In the genomic region with DNA sequence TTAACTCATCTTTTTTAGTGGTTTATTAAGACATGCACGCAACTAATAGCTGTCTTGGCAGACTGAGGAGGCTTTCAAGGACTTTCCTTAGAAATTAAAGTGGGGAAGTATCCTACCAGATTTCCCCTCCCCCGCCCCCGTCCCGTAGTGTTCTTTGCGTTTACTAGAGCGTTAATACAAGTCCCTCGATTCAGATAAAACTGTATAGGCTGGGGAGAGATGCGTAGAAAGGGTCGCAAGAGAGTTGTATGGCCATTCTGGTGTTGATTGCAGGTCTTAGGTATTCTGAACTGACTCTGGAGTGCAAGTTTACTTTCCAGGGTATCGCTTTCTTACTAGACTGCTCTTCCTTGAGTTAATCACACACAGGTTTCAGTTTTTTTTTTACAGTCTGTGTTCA, we compare ENCODE assay signal across 9 mouse cellular contexts. TPM values are rescaled to one million over a fixed set of nuclear protein-coding genes. Genes with fewer than 3 reads are reported as not detected.
A peak's percentile ranks its signal among the peaks of the same experiment; 100 is the strongest.
DNase-seq lines count a peak whose midpoint lies in the region; ATAC-seq and TF ChIP-seq lines count a peak whose summit lies in the region.
"Had no signal": no experiment of that assay in that cellular context is flagged by ENCODE, and none has a peak within 500 bp of the region (broad histone marks: within the 10 kb centered on the region; RNA-seq: fewer than 3 reads in every experiment).

No protein-coding gene starts in this region.

- intact Hi-C loops in heart, postnatal 25 days (cut with DNase I): loop anchor here (5.0 kb wide), 1 partner anchor 50 kb away; the partner anchor contains the start of gene Ift172

- H3K4me2 ChIP-seq in heart, embryonic 16.5 days (ENCODE audit: low read depth, low read length): peak overlapping the region; percentile 84
- H3K4me2 ChIP-seq in liver, embryonic 16.5 days (ENCODE audit: low read depth, low read length): peak overlapping the region; percentile 94

- no peaks in the 10 kb centered on the region for H3K27me3 ChIP-seq in heart, embryonic 10.5 days (ENCODE audit: insufficient read depth, poor library complexity, severe bottlenecking)
- H3K27me3 ChIP-seq in ES-Bruce4 (ENCODE audit: control insufficient read depth, insufficient read depth, low read length, poor library complexity, severe bottlenecking): no peaks in the 10 kb centered on the region
- H3K27me3 ChIP-seq in heart, embryonic 16.5 days (ENCODE audit: control insufficient read depth, insufficient read depth, low read length): no peaks in the 10 kb centered on the region
- no peaks in the 10 kb centered on the region for H3K27me3 ChIP-seq in liver, embryonic 16.5 days (ENCODE audit: control insufficient read depth, insufficient read depth, low read depth, low read length)

- no peaks in the 10 kb centered on the region for H3K9me3 ChIP-seq in heart, embryonic 10.5 days
- no peaks in the 10 kb centered on the region for H3K9me3 ChIP-seq in ES-Bruce4 (replicated peaks; ENCODE audit: control insufficient read depth, insufficient read depth, low read length, poor library complexity, severe bottlenecking)
- H3K9me3 ChIP-seq in heart, embryonic 16.5 days (replicated peaks; ENCODE audit: control insufficient read depth, low read length): no peaks in the 10 kb centered on the region
- H3K9me3 ChIP-seq in liver, embryonic 16.5 days (replicated peaks; ENCODE audit: control insufficient read depth, low read length): no peaks in the 10 kb centered on the region

- H3K36me3 ChIP-seq in heart, embryonic 10.5 days: peaks cover 37% of the 10 kb centered on the region
- no peaks in the 10 kb centered on the region for H3K36me3 ChIP-seq in ES-Bruce4 (ENCODE audit: control insufficient read depth, insufficient read depth, low read length, poor library complexity, severe bottlenecking)
- peaks cover 28% of the 10 kb centered on the region for H3K36me3 ChIP-seq in heart, embryonic 16.5 days (ENCODE audit: control insufficient read depth, insufficient read depth)
- H3K36me3 ChIP-seq in liver, embryonic 16.5 days (ENCODE audit: control insufficient read depth, insufficient read depth): peaks cover 14% of the 10 kb centered on the region

- TF ChIP-seq EP300 in ES-Bruce4 (IDR thresholded peaks at IDR 0.05; ENCODE audit: insufficient read depth, low read depth, low read length): no peak

- peak overlapping the region; percentile 85 for H3K9ac ChIP-seq in ES-Bruce4 (ENCODE audit: low read depth, poor library complexity, severe bottlenecking)
- H3K9ac ChIP-seq in heart, embryonic 16.5 days (ENCODE audit: low read length): peak overlapping the region; percentile 92
- peak overlapping the region; percentile 99 for H3K9ac ChIP-seq in liver, embryonic 16.5 days (ENCODE audit: low read depth, low read length)

- H3K4me1 ChIP-seq in heart, embryonic 10.5 days: 0 out of 2 replicates have a peak, but pooled peaks cover 8% of the 10 kb centered on the region
- no peaks in the 10 kb centered on the region for H3K4me1 ChIP-seq in ES-Bruce4 (ENCODE audit: control insufficient read depth, insufficient read depth, low read length)
- H3K4me1 ChIP-seq in heart, embryonic 16.5 days (ENCODE audit: control insufficient read depth, insufficient read depth, low read length): peaks cover 12% of the 10 kb centered on the region
- H3K4me1 ChIP-seq in liver, embryonic 16.5 days (ENCODE audit: control insufficient read depth, low read depth, low read length): peaks cover 10% of the 10 kb centered on the region

- DNase-seq in heart, embryonic 10.5 days (ENCODE audit: low spot score): no peak
- DNase-seq in heart, postnatal 25 days (ENCODE audit: low spot score): no peak
- DNase-seq in adipocyte (ENCODE audit: low spot score): no peak
- no peak for DNase-seq in cerebellum, adult 9-11 months
- no peak for DNase-seq in right cerebral cortex, adult 2 months (ENCODE audit: low spot score in 2 of 2)
- DNase-seq: kidney, postnatal 36 days had no signal

- WGBS in heart, embryonic 10.5 days: 30% methylated on average over 10 of the region's 10 CpGs
- WGBS in heart, embryonic 16.5 days: 20% methylated on average over 10 of the region's 10 CpGs
- WGBS in liver, embryonic 16.5 days (ENCODE audit: insufficient replicate concordance): 25% methylated on average over 10 of the region's 10 CpGs

- no peak for TF ChIP-seq POLR2A in ES-Bruce4 (IDR thresholded peaks at IDR 0.05; ENCODE audit: insufficient read depth, low read length)

- ATAC-seq in heart, embryonic 16.5 days (replicated peaks; ENCODE audit: extremely low read depth, insufficient read depth, low FRiP score): no peak
- ATAC-seq in liver, embryonic 16.5 days (ENCODE audit: low read depth): no peak

- H3K27ac ChIP-seq in heart, embryonic 10.5 days: no peak overlapping the region
- H3K27ac ChIP-seq in ES-Bruce4 (ENCODE audit: insufficient read depth, low read length): no peak overlapping the region
- H3K27ac ChIP-seq in heart, embryonic 16.5 days (ENCODE audit: low read length): no peak overlapping the region; the same call in 1 of the 2 replicates
- no peak overlapping the region for H3K27ac ChIP-seq in liver, embryonic 16.5 days (ENCODE audit: low read length)

- H3K4me3 ChIP-seq in heart, embryonic 10.5 days: peak overlapping the region; percentile 94
- no peak overlapping the region for H3K4me3 ChIP-seq in ES-Bruce4 (ENCODE audit: low read depth, low read length)
- peak overlapping the region; percentile 72 for H3K4me3 ChIP-seq in heart, embryonic 16.5 days (ENCODE audit: low read length)
- peak overlapping the region; percentile 99 for H3K4me3 ChIP-seq in liver, embryonic 16.5 days (ENCODE audit: low read depth, low read length)

- TF ChIP-seq CTCF in ES-Bruce4 (IDR thresholded peaks at IDR 0.05; ENCODE audit: low read depth, low read length): no peak

RNA-seq across cellular contexts. Expression of gene Gm9970, which starts 1.2 kb away (rescaled TPM):
- 0.28 TPM in 1 of 2 replicates, not detected in the other for polyA plus RNA-seq in heart, embryonic 10.5 days (2016; fragmentation: Nextera tagmentation; extraction: Ambion mirVana)
- total RNA-seq in heart, postnatal 25 days (2021): not detected
- not detected in 2 replicates for polyA plus RNA-seq in ES-Bruce4 (2011; ENCODE audit: insufficient read depth, insufficient read length, low read depth, missing spikeins)
- 0.29 and 0.40 TPM in 2 replicates for polyA plus RNA-seq in heart, embryonic 16.5 days (2015; fragmentation: Nextera tagmentation; extraction: Ambion mirVana)
- not detected in 2 replicates for polyA plus RNA-seq in liver, embryonic 16.5 days (2015; fragmentation: Nextera tagmentation; extraction: Ambion mirVana)

RNA-seq across cellular contexts. Expression of gene Nrbp1, which starts 1.5 kb away (rescaled TPM):
- polyA plus RNA-seq in heart, embryonic 10.5 days (2016; fragmentation: Nextera tagmentation; extraction: Ambion mirVana): 149 and 153 TPM in 2 replicates
- total RNA-seq in heart, postnatal 25 days (2021): 10 to 100 TPM; 74.3 to 80.5 TPM
- 55.4 and 68.6 TPM in 2 replicates for polyA plus RNA-seq in ES-Bruce4 (2011; ENCODE audit: insufficient read depth, insufficient read length, low read depth, missing spikeins)
- 123 TPM in 2 replicates for polyA plus RNA-seq in heart, embryonic 16.5 days (2015; fragmentation: Nextera tagmentation; extraction: Ambion mirVana)
- polyA plus RNA-seq in liver, embryonic 16.5 days (2015; fragmentation: Nextera tagmentation; extraction: Ambion mirVana): 44.4 and 44.9 TPM in 2 replicates

RNA-seq across cellular contexts. Expression of gene Krtcap3, which starts 9.3 kb away (rescaled TPM):
- polyA plus RNA-seq in heart, embryonic 10.5 days (2016; fragmentation: Nextera tagmentation; extraction: Ambion mirVana): 10.2 and 13.1 TPM in 2 replicates
- total RNA-seq in heart, postnatal 25 days (2021): 1 to 10 TPM; 1.3 to 1.7 TPM
- 15.6 and 17.4 TPM in 2 replicates for polyA plus RNA-seq in ES-Bruce4 (2011; ENCODE audit: insufficient read depth, insufficient read length, low read depth, missing spikeins)
- polyA plus RNA-seq in heart, embryonic 16.5 days (2015; fragmentation: Nextera tagmentation; extraction: Ambion mirVana): 5.4 and 6.3 TPM in 2 replicates
- 4.8 and 4.9 TPM in 2 replicates for polyA plus RNA-seq in liver, embryonic 16.5 days (2015; fragmentation: Nextera tagmentation; extraction: Ambion mirVana)

RNA-seq across cellular contexts. Expression of gene Ppm1g, which starts 21.7 kb away (rescaled TPM):
- polyA plus RNA-seq in heart, embryonic 10.5 days (2016; fragmentation: Nextera tagmentation; extraction: Ambion mirVana): 148 and 151 TPM in 2 replicates
- total RNA-seq in heart, postnatal 25 days (2021): 10 to 100 TPM; 58.5 to 61.7 TPM
- 188 and 225 TPM in 2 replicates for polyA plus RNA-seq in ES-Bruce4 (2011; ENCODE audit: insufficient read depth, insufficient read length, low read depth, missing spikeins)
- 102 and 103 TPM in 2 replicates for polyA plus RNA-seq in heart, embryonic 16.5 days (2015; fragmentation: Nextera tagmentation; extraction: Ambion mirVana)
- 90.8 and 97.8 TPM in 2 replicates for polyA plus RNA-seq in liver, embryonic 16.5 days (2015; fragmentation: Nextera tagmentation; extraction: Ambion mirVana)

RNA-seq across cellular contexts. Expression of gene Zfp513, which starts 40.1 kb away (rescaled TPM):
- 7.3 and 11.0 TPM in 2 replicates for polyA plus RNA-seq in heart, embryonic 10.5 days (2016; fragmentation: Nextera tagmentation; extraction: Ambion mirVana)
- 1 to 10 TPM; 7.3 to 8.1 TPM for total RNA-seq in heart, postnatal 25 days (2021)
- polyA plus RNA-seq in ES-Bruce4 (2011; ENCODE audit: insufficient read depth, insufficient read length, low read depth, missing spikeins): 25.5 and 25.8 TPM in 2 replicates
- 6.2 and 6.5 TPM in 2 replicates for polyA plus RNA-seq in heart, embryonic 16.5 days (2015; fragmentation: Nextera tagmentation; extraction: Ambion mirVana)
- 1.8 and 2.6 TPM in 2 replicates for polyA plus RNA-seq in liver, embryonic 16.5 days (2015; fragmentation: Nextera tagmentation; extraction: Ambion mirVana)
